Mouse (Mus musculus): Measurements from ENCODE around the gene Fgf15. TPM values are rescaled to one million over a fixed set of nuclear protein-coding genes. Genes with fewer than 3 reads are reported as not detected.

Fgf15 gene
- polyA plus RNA-seq, 1 experiment = not detected

GRCm38 (mm10) chr7:144863196-144863595 is 33.1 kb upstream of the Fgf15 start:
- TF ChIP-seq REST (IDR thresholded peaks at IDR 0.05; ENCODE audit: insufficient read depth, insufficient read length) (no peak), TCF12 (IDR thresholded peaks at IDR 0.05; ENCODE audit: insufficient read depth, poor library complexity, severe bottlenecking) (no peak), E2F4 (IDR thresholded peaks at IDR 0.05; ENCODE audit: insufficient read depth) (no peak), MYOG (IDR thresholded peaks at IDR 0.05; ENCODE audit: control insufficient read depth in 1 of 3, insufficient read depth in 1 of 3, insufficient read length in 2 of 3, low read depth in 2 of 3) (no peak), CEBPB (IDR thresholded peaks at IDR 0.05; ENCODE audit: insufficient read depth, poor library complexity, severe bottlenecking) (no peak), USF1 (IDR thresholded peaks at IDR 0.05; ENCODE audit: low read depth) (no peak), SRF (IDR thresholded peaks at IDR 0.05; ENCODE audit: control insufficient read depth, insufficient read length, low read depth) (no peak), POLR2AphosphoS2 (IDR thresholded peaks at IDR 0.05; ENCODE audit: insufficient read length, low read depth) (no peak), TCF3 (IDR thresholded peaks at IDR 0.05; ENCODE audit: insufficient read length, low read depth) (no peak), MAX (IDR thresholded peaks at IDR 0.05; ENCODE audit: low read depth) (no peak), POLR2A (IDR thresholded peaks at IDR 0.05; ENCODE audit: insufficient read length, low read depth) (no peak), MYOD1 (IDR thresholded peaks at IDR 0.05; ENCODE audit: control insufficient read depth in 1 of 3, insufficient read length in 2 of 3, low read depth in 2 of 3) (no peak)
- H3K4me2 ChIP-seq (ENCODE audit: low read depth) = no peak overlapping the region
- no peaks in the 10 kb centered on the region for H3K36me3 ChIP-seq (ENCODE audit: control insufficient read depth, insufficient read depth)
- no peak overlapping the region for H3ac ChIP-seq (ENCODE audit: control insufficient read depth, insufficient read length)
- H3K27me3 ChIP-seq (ENCODE audit: control insufficient read depth, insufficient read depth, insufficient read length) = peaks cover 57% of the 10 kb centered on the region
- H3K79me2 ChIP-seq (ENCODE audit: control insufficient read depth, insufficient read depth) = no peaks in the 10 kb centered on the region
- no peak overlapping the region for H3K4me3 ChIP-seq

- H3K36me3 ChIP-seq (ENCODE audit: control insufficient read depth, insufficient read depth) = no peaks in the 10 kb centered on the region
- no peak overlapping the region for H3ac ChIP-seq (ENCODE audit: control insufficient read depth, insufficient read length)
- TF ChIP-seq CEBPB (IDR thresholded peaks at IDR 0.05; ENCODE audit: insufficient read depth, poor library complexity, severe bottlenecking) (no peak), MYOD1 (IDR thresholded peaks at IDR 0.05; ENCODE audit: control insufficient read depth in 1 of 3, insufficient read length in 2 of 3, low read depth in 2 of 3) (no peak), MYOG (IDR thresholded peaks at IDR 0.05; ENCODE audit: control insufficient read depth in 1 of 3, insufficient read depth in 1 of 3, insufficient read length in 2 of 3, low read depth in 2 of 3) (no peak), POLR2AphosphoS2 (IDR thresholded peaks at IDR 0.05; ENCODE audit: insufficient read length, low read depth) (no peak), SRF (IDR thresholded peaks at IDR 0.05; ENCODE audit: control insufficient read depth, insufficient read length, low read depth) (no peak), TCF3 (IDR thresholded peaks at IDR 0.05; ENCODE audit: insufficient read length, low read depth) (no peak), USF1 (IDR thresholded peaks at IDR 0.05; ENCODE audit: low read depth) (no peak), REST (IDR thresholded peaks at IDR 0.05; ENCODE audit: insufficient read depth, insufficient read length) (no peak)
- no peaks in the 10 kb centered on the region for H3K79me2 ChIP-seq (ENCODE audit: control insufficient read depth, insufficient read depth)
- peaks cover 57% of the 10 kb centered on the region for H3K27me3 ChIP-seq (ENCODE audit: control insufficient read depth, insufficient read depth, insufficient read length)
- H3K4me2 ChIP-seq (ENCODE audit: low read depth) = no peak overlapping the region
- no peak overlapping the region for H3K4me3 ChIP-seq
Observed at GRCm38 (mm10) chr7:144864160-144864670, 32.1 kb upstream of the Fgf15 start.

- Histone ChIP-seq H3K27me3 (ENCODE audit: control insufficient read depth, insufficient read depth, insufficient read length) (peaks cover 42% of the 10 kb centered on the region), H3K79me2 (ENCODE audit: control insufficient read depth, insufficient read depth) (no peaks in the 10 kb centered on the region), H3K4me2 (ENCODE audit: low read depth) (no peak overlapping the region), H3ac (ENCODE audit: control insufficient read depth, insufficient read length) (no peak overlapping the region), H3K4me3 (no peak overlapping the region), H3K36me3 (ENCODE audit: control insufficient read depth, insufficient read depth) (no peaks in the 10 kb centered on the region)
- TF ChIP-seq CEBPB (IDR thresholded peaks at IDR 0.05; ENCODE audit: insufficient read depth, poor library complexity, severe bottlenecking) (no peak), POLR2A (IDR thresholded peaks at IDR 0.05; ENCODE audit: insufficient read length, low read depth) (no peak), MYOD1 (IDR thresholded peaks at IDR 0.05; ENCODE audit: control insufficient read depth in 1 of 3, insufficient read length in 2 of 3, low read depth in 2 of 3) (no peak), E2F4 (IDR thresholded peaks at IDR 0.05; ENCODE audit: insufficient read depth) (no peak), REST (IDR thresholded peaks at IDR 0.05; ENCODE audit: insufficient read depth, insufficient read length) (no peak), TCF3 (IDR thresholded peaks at IDR 0.05; ENCODE audit: insufficient read length, low read depth) (no peak), TCF12 (IDR thresholded peaks at IDR 0.05; ENCODE audit: insufficient read depth, poor library complexity, severe bottlenecking) (no peak), POLR2AphosphoS2 (IDR thresholded peaks at IDR 0.05; ENCODE audit: insufficient read length, low read depth) (no peak)
Observed at GRCm38 (mm10) chr7:144867161-144867560, 29.2 kb upstream of the Fgf15 start.

- no peak overlapping the region for H3ac ChIP-seq (ENCODE audit: control insufficient read depth, insufficient read length)
- peaks cover 42% of the 10 kb centered on the region for H3K27me3 ChIP-seq (ENCODE audit: control insufficient read depth, insufficient read depth, insufficient read length)
- H3K36me3 ChIP-seq (ENCODE audit: control insufficient read depth, insufficient read depth) = no peaks in the 10 kb centered on the region
- no peak overlapping the region for H3K4me3 ChIP-seq
- no peak overlapping the region for H3K4me2 ChIP-seq (ENCODE audit: low read depth)
- H3K79me2 ChIP-seq (ENCODE audit: control insufficient read depth, insufficient read depth) = no peaks in the 10 kb centered on the region
- TF ChIP-seq TCF12 (IDR thresholded peaks at IDR 0.05; ENCODE audit: insufficient read depth, poor library complexity, severe bottlenecking) (no peak), SRF (IDR thresholded peaks at IDR 0.05; ENCODE audit: control insufficient read depth, insufficient read length, low read depth) (no peak), E2F4 (IDR thresholded peaks at IDR 0.05; ENCODE audit: insufficient read depth) (no peak), POLR2A (IDR thresholded peaks at IDR 0.05; ENCODE audit: insufficient read length, low read depth) (no peak), CEBPB (IDR thresholded peaks at IDR 0.05; ENCODE audit: insufficient read depth, poor library complexity, severe bottlenecking) (no peak), MAX (IDR thresholded peaks at IDR 0.05; ENCODE audit: low read depth) (no peak), MYOD1 (IDR thresholded peaks at IDR 0.05; ENCODE audit: control insufficient read depth in 1 of 3, insufficient read length in 2 of 3, low read depth in 2 of 3) (no peak)
Observed at GRCm38 (mm10) chr7:144867602-144868001, 28.7 kb upstream of the Fgf15 start.

DNA sequence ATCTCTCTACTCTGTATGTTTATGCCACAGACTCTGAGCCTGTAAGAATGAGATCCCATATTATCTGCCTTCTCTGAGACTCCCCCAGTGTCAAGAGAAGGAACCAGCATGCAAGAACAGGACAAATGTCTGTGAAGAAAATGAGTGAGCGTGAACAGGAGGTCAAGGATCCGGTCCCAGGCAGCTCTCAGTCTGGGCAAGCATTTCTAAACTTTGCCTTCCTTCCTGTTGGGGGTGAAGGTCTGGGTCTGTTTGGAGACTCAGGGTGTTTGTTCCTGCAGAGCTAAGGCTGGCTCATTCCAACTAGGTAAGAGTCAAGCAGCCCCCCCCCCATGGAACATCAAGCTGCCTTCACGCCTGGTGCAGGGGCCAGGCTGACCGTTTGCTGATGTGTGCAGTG is 23.9 kb upstream of the Fgf15 start:
- Histone ChIP-seq H3K4me3 (no peak overlapping the region), H3K4me2 (ENCODE audit: low read depth) (no peak overlapping the region), H3K79me2 (ENCODE audit: control insufficient read depth, insufficient read depth) (no peaks in the 10 kb centered on the region), H3K27me3 (ENCODE audit: control insufficient read depth, insufficient read depth, insufficient read length) (peaks cover 57% of the 10 kb centered on the region), H3ac (ENCODE audit: control insufficient read depth, insufficient read length) (no peak overlapping the region), H3K36me3 (ENCODE audit: control insufficient read depth, insufficient read depth) (no peaks in the 10 kb centered on the region)
- TF ChIP-seq E2F4 (IDR thresholded peaks at IDR 0.05; ENCODE audit: insufficient read depth) (no peak), MYOD1 (IDR thresholded peaks at IDR 0.05; ENCODE audit: control insufficient read depth in 1 of 3, insufficient read length in 2 of 3, low read depth in 2 of 3) (no peak), USF1 (IDR thresholded peaks at IDR 0.05; ENCODE audit: low read depth) (no peak), REST (IDR thresholded peaks at IDR 0.05; ENCODE audit: insufficient read depth, insufficient read length) (no peak), CEBPB (IDR thresholded peaks at IDR 0.05; ENCODE audit: insufficient read depth, poor library complexity, severe bottlenecking) (no peak), MYOG (IDR thresholded peaks at IDR 0.05; ENCODE audit: control insufficient read depth in 1 of 3, insufficient read depth in 1 of 3, insufficient read length in 2 of 3, low read depth in 2 of 3) (no peak), SRF (IDR thresholded peaks at IDR 0.05; ENCODE audit: control insufficient read depth, insufficient read length, low read depth) (no peak), TCF12 (IDR thresholded peaks at IDR 0.05; ENCODE audit: insufficient read depth, poor library complexity, severe bottlenecking) (no peak)
